Mouse (Mus musculus): ENCODE data around the gene Nxph3.

Gene Nxph3

GRCm38 (mm10) chr11:95514298-95514861, at the start of gene Nxph3:
Gene Nxph3 (minus strand): TSS chr11:95514570.
- no peak for DNase-seq (ENCODE audit: extremely low read depth, low read depth, low spot score)

GRCm38 (mm10) chr11:95563849-95564248, 49.5 kb upstream of the Nxph3 start:
- no peak for DNase-seq (ENCODE audit: extremely low read depth, low read depth, low spot score)

- no peak for DNase-seq (ENCODE audit: extremely low read depth, low read depth, low spot score)
Measured at GRCm38 (mm10) chr11:95560773-95561172, 46.4 kb upstream of the Nxph3 start.

GRCm38 (mm10) chr11:95559761-95560160, 45.4 kb upstream of the Nxph3 start:
- no peak for DNase-seq (ENCODE audit: extremely low read depth, low read depth, low spot score)

GRCm38 (mm10) chr11:95557719-95558118, 43.3 kb upstream of the Nxph3 start:
- peak; percentile 56 for DNase-seq (ENCODE audit: extremely low read depth, low read depth, low spot score)

- DNase-seq (ENCODE audit: extremely low read depth, low read depth, low spot score) = no peak
Measured at GRCm38 (mm10) chr11:95557032-95557431, 42.7 kb upstream of the Nxph3 start.

- no peak for DNase-seq (ENCODE audit: extremely low read depth, low read depth, low spot score)
Measured at GRCm38 (mm10) chr11:95555279-95555678, 40.9 kb upstream of the Nxph3 start.

GRCm38 (mm10) chr11:95550301-95551021, 36.1 kb upstream of the Nxph3 start:
- DNase-seq (ENCODE audit: extremely low read depth, low read depth, low spot score) = no peak

GRCm38 (mm10) chr11:95546021-95546782, 31.8 kb upstream of the Nxph3 start:
- DNase-seq (ENCODE audit: extremely low read depth, low read depth, low spot score) = no peak

- DNase-seq (ENCODE audit: extremely low read depth, low read depth, low spot score) = no peak
Measured at GRCm38 (mm10) chr11:95544546-95545327, 30.4 kb upstream of the Nxph3 start.

GRCm38 (mm10) chr11:95540637-95541385, 26.4 kb upstream of the Nxph3 start:
- no peak for DNase-seq (ENCODE audit: extremely low read depth, low read depth, low spot score)

- no peak for DNase-seq (ENCODE audit: extremely low read depth, low read depth, low spot score)
Measured at GRCm38 (mm10) chr11:95538378-95539104, 24.2 kb upstream of the Nxph3 start.

- no peak for DNase-seq (ENCODE audit: extremely low read depth, low read depth, low spot score)
Measured at GRCm38 (mm10) chr11:95533484-95534160, 19.3 kb upstream of the Nxph3 start.

GRCm38 (mm10) chr11:95532353-95533072, 18.1 kb upstream of the Nxph3 start:
- no peak for DNase-seq (ENCODE audit: extremely low read depth, low read depth, low spot score)

GRCm38 (mm10) chr11:95528231-95528630, 13.9 kb upstream of the Nxph3 start:
- DNase-seq (ENCODE audit: extremely low read depth, low read depth, low spot score) = no peak

- no peak for DNase-seq (ENCODE audit: extremely low read depth, low read depth, low spot score)
Measured at GRCm38 (mm10) chr11:95527307-95527706, 12.9 kb upstream of the Nxph3 start.

GRCm38 (mm10) chr11:95521563-95521962, 7.2 kb upstream of the Nxph3 start:
- no peak for DNase-seq (ENCODE audit: extremely low read depth, low read depth, low spot score)

- no peak for DNase-seq (ENCODE audit: extremely low read depth, low read depth, low spot score)
Measured at GRCm38 (mm10) chr11:95520456-95521072, 6.2 kb upstream of the Nxph3 start.

All from fat pad, adult 2 months (tissue).